Mouse (Mus musculus): ENCODE measurements around the gene Atxn10.
A peak's percentile ranks its signal among the peaks of the same experiment; 100 is the strongest.

The Atxn10 gene

GRCm38 (mm10) chr15:85334234-85334633 is 1.8 kb upstream of the Atxn10 start:
- DNase-seq (ENCODE audit: low spot score in 2 of 2), result no peak

- peak; percentile 55 to 75 for DNase-seq (ENCODE audit: low spot score in 2 of 2)
These were observed 401 bp downstream of the Atxn10 start for GRCm38 (mm10) chr15:85336301-85336991.

- DNase-seq (ENCODE audit: low spot score in 2 of 2), result no peak
These were observed 1.2 kb downstream of the Atxn10 start for GRCm38 (mm10) chr15:85337219-85337618.

GRCm38 (mm10) chr15:85337979-85338378 is 1.9 kb downstream of the Atxn10 start:
- no peak for DNase-seq (ENCODE audit: low spot score in 2 of 2)

GRCm38 (mm10) chr15:85342246-85342645 is 6.2 kb downstream of the Atxn10 start:
- DNase-seq (ENCODE audit: low spot score in 2 of 2), result no peak

GRCm38 (mm10) chr15:85344673-85345072 is 8.6 kb downstream of the Atxn10 start:
- DNase-seq (ENCODE audit: low spot score in 2 of 2), result no peak

- DNase-seq (ENCODE audit: low spot score in 2 of 2), result peak in 1 of 2 experiments; percentile 13
These were observed 11.1 kb downstream of the Atxn10 start for GRCm38 (mm10) chr15:85347058-85347700.

- no peak for DNase-seq (ENCODE audit: low spot score in 2 of 2)
These were observed 14.1 kb downstream of the Atxn10 start for GRCm38 (mm10) chr15:85350144-85350543.

- no peak for DNase-seq (ENCODE audit: low spot score in 2 of 2)
These were observed 18.0 kb downstream of the Atxn10 start for GRCm38 (mm10) chr15:85354060-85354459.

- no peak for DNase-seq (ENCODE audit: low spot score in 2 of 2)
These were observed 20.1 kb downstream of the Atxn10 start for GRCm38 (mm10) chr15:85356112-85356511.

- no peak for DNase-seq (ENCODE audit: low spot score in 2 of 2)
These were observed 21.6 kb downstream of the Atxn10 start for GRCm38 (mm10) chr15:85357465-85358225.

GRCm38 (mm10) chr15:85359483-85359882 is 23.4 kb downstream of the Atxn10 start:
- DNase-seq (ENCODE audit: low spot score in 2 of 2), result no peak

- no peak for DNase-seq (ENCODE audit: low spot score in 2 of 2)
These were observed 23.9 kb downstream of the Atxn10 start for GRCm38 (mm10) chr15:85359901-85360300.

- DNase-seq (ENCODE audit: low spot score in 2 of 2), result no peak
These were observed 28.3 kb downstream of the Atxn10 start for GRCm38 (mm10) chr15:85364366-85364765.

- peak in 1 of 2 experiments; percentile 40 for DNase-seq (ENCODE audit: low spot score in 2 of 2)
These were observed 30.9 kb downstream of the Atxn10 start for GRCm38 (mm10) chr15:85366938-85367337.

GRCm38 (mm10) chr15:85369765-85370164 is 33.7 kb downstream of the Atxn10 start:
- DNase-seq (ENCODE audit: low spot score in 2 of 2), result no peak

- DNase-seq (ENCODE audit: low spot score in 2 of 2), result peak in 1 of 2 experiments; percentile 60
These were observed 37.1 kb downstream of the Atxn10 start for GRCm38 (mm10) chr15:85373125-85373524.

GRCm38 (mm10) chr15:85383477-85383876 is 47.4 kb downstream of the Atxn10 start:
- no peak for DNase-seq (ENCODE audit: low spot score in 2 of 2)

GRCm38 (mm10) chr15:85388696-85389095 is 52.7 kb downstream of the Atxn10 start:
- DNase-seq (ENCODE audit: low spot score in 2 of 2), result no peak

GRCm38 (mm10) chr15:85389915-85390314 is 53.9 kb downstream of the Atxn10 start:
- DNase-seq (ENCODE audit: low spot score in 2 of 2), result no peak

- no peak for DNase-seq (ENCODE audit: low spot score in 2 of 2)
These were observed 59.3 kb downstream of the Atxn10 start for GRCm38 (mm10) chr15:85395360-85395759.

GRCm38 (mm10) chr15:85401926-85402325 is 65.9 kb downstream of the Atxn10 start:
- DNase-seq (ENCODE audit: low spot score in 2 of 2), result peak in 1 of 2 experiments; percentile 22
